Mouse (Mus musculus): ENCODE measurements at regions not wholly inside any gene's neighbourhood (a gene's known extent, or its start where the extent isn't known, plus 50 kb on each side); places are given as distances from the start of the nearest gene placed in this dataset.

DNA sequence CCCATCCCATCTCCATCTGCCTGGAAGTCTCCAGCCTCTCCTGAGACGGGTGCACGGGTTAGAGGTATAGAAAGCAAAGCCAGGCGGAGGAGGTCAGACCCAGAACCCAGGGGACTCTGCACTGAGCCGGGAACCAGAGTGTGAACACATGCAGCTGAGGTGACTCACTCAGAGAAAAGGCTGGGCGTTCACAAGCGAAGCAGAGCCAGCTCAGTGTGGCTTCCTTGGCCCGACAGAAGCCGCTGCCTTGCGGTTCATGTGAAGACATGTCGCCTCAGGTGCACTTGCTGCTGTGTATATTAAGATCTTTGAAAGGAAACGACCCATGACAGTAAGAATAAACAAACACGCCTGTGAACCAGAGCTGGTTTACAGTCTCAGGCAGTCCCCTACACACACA, 163.6 kb downstream of the Bmp7 start:
- DNase-seq (ENCODE audit: low spot score in 2 of 2), result no peak

GRCm38 (mm10) chr2:172777774-172778173, 162.3 kb downstream of the Bmp7 start:
- DNase-seq (ENCODE audit: low spot score in 2 of 2), result no peak

GRCm38 (mm10) chr2:172779096-172779495, 161.0 kb downstream of the Bmp7 start:
- no peak for DNase-seq (ENCODE audit: low spot score in 2 of 2)

DNA sequence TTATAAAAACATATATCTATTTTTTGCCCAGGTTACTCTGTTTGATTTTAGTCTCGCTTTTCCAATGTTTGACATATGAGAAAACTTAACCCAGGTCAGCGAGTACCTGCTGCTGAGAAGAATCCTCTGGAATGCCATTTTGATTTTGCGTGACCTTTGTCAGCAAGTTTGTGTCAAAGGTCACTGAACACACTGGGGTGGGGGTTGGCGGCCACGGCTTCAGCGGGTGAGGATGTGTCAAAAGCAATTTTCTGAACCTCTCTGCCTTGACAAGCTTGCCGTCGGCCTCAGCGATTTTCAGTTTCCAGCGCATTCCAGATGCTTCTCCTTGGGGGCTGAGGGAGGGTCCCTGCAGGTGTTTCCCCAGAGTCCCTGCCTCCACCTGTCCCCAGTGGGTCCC, 157.4 kb downstream of the Bmp7 start:
- DNase-seq (ENCODE audit: low spot score in 2 of 2), result no peak

DNA sequence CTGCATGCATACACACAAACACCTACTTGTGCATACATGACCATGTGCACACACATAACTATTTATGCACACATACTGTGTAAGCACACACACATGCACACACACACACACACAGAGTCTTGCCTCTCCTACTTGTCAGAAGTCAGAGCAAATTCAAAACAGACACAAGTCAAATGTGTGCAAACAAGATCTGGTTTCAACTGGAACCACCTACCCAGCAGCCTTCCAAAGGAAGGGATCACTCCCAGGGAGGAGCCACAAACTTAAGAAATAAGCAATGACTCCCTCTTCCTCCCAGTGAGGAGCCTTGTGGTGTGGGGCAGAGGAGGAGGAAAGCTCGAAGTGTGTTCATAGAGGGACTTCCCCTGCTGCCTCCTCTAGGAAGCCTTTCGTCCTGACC, 153.8 kb downstream of the Bmp7 start:
- no peak for DNase-seq (ENCODE audit: low spot score in 2 of 2)

DNA sequence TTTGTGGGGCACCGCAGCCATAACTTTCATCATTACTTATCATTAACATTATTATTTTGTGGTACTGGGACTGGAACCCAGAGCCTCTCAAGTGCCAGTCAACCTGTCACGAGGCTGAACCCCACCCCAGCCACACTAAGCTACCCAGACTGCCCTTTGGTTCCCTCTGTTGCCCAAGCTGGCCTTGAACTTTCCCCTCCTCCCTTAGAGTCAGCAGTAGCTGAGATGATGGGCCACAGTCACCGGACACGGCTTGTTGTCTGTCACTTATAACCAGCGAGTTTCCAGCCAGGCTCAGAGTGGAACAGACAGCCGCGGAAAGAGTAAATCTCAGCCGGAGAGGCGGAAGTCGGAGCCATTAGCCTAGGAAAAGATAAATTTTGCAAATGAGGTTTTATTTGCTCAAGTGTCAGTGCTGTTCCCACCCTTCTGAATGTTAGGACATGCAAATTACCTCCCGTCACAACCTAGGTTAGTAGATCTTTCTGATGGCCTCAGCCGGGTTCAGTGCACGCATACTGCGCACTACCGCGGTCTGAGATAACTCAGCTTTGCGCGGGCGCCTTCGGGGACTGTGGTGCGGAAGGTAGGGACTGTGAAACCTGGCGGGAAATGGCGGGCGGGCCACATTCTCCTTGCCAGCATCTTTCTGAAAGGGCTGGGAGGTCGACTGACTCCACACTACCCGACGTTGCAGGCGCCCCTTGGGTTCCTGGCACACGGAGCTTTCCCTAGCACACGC, 152.7 kb downstream of the Bmp7 start:
- no peak for DNase-seq (ENCODE audit: low spot score in 2 of 2)

DNA sequence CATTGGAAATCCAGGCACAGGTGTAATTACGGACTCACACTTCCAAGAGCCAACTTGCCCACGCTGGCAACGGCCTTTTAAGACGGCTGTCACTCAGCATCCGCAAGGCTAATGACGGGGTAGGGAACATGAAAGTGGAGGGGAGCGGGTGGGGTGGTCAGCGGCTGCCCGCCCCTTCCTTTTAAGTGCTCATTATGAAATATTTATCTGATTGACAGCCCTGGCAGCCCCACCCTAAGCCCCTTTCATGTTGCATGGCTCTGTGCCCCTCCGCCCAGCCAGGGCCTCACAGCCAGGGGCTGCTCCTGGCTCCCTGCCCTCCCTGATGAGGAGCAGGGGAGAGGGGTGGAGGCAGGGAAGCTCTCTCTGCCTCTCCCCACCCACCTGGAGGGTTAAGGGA, 150.9 kb downstream of the Bmp7 start:
- no peak for DNase-seq (ENCODE audit: low spot score in 2 of 2)

DNA sequence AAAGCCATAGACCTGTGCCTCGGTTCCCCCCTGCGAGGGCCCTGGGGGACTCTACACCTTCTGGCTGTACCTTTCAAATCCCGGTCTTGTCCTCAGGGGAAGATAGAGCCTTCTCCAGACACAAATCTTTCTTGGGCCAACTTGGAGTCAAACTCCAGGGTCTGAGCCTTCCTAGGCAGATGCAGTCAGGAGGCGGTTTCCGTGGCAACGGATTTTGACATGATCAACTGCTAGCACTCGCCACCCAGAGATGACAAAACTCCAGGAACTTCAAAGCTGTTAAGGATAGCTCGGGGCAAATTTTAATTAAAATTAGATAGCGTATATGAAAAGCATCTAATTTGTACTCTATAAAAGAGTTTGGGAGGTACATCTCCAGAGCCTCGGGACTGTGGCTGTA, 147.6 kb downstream of the Bmp7 start:
- DNase-seq (ENCODE audit: low spot score in 2 of 2), result no peak

GRCm38 (mm10) chr2:172793991-172794390, 146.1 kb downstream of the Bmp7 start:
- DNase-seq (ENCODE audit: low spot score in 2 of 2), result no peak

- no peak for DNase-seq (ENCODE audit: low spot score in 2 of 2)
Observed at GRCm38 (mm10) chr2:172794771-172795170, 145.3 kb downstream of the Bmp7 start.

- no peak for DNase-seq (ENCODE audit: low spot score in 2 of 2)
Observed at GRCm38 (mm10) chr2:172796104-172796503, 144.0 kb downstream of the Bmp7 start.

- no peak for DNase-seq (ENCODE audit: low spot score in 2 of 2)
Observed at GRCm38 (mm10) chr2:172796955-172797354, 143.2 kb downstream of the Bmp7 start.

DNA sequence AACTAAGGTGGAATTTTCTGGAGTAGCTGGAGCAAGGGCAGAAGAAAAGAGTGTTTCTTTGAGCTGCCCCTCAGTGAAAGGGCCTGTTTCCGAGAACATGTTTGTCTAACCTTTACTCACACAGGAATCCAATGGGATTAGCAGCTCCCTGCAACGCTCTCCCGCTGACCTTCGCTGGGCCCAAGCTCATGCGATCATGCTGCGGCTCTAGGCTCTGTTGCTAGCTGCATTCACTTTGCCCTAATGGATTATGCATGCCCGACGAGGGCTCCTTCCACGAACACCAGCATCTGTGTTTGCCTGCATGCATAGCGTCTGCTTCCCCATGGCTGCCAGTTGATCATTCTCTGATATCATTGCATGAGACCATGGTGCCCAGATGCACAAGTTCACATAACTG, 140.2 kb downstream of the Bmp7 start:
- no peak for DNase-seq (ENCODE audit: low spot score in 2 of 2)

DNA sequence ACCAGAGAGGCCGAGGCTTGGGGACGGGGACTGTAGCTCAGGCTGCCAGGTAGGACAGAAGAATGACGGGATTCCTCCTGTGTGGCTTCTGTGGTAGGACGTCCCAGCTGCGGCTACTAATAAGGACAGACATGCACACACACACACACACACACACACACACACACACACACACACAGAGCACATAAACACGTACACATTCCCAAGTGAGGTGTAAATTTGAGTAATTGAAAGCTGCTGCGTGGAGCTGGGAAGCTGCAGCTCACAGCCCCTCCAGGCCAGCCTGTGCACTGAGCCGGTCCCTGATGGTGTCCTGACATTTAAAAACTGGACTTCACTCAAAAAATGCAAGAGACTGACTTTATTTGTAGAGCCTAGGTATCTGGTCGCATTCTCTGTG, 139.3 kb downstream of the Bmp7 start:
- DNase-seq (ENCODE audit: low spot score in 2 of 2), result no peak

GRCm38 (mm10) chr2:172801804-172802203, 138.3 kb downstream of the Bmp7 start:
- no peak for DNase-seq (ENCODE audit: low spot score in 2 of 2)

GRCm38 (mm10) chr2:172807446-172807845, 132.7 kb downstream of the Bmp7 start:
- DNase-seq (ENCODE audit: low spot score in 2 of 2), result no peak

GRCm38 (mm10) chr2:172809306-172809705, 130.8 kb downstream of the Bmp7 start:
- no peak for DNase-seq (ENCODE audit: low spot score in 2 of 2)

- no peak for DNase-seq (ENCODE audit: low spot score in 2 of 2)
Observed at GRCm38 (mm10) chr2:172813319-172813718, 126.8 kb downstream of the Bmp7 start.

- no peak for DNase-seq (ENCODE audit: low spot score in 2 of 2)
Observed at GRCm38 (mm10) chr2:172813906-172814305, 126.2 kb downstream of the Bmp7 start.

DNA sequence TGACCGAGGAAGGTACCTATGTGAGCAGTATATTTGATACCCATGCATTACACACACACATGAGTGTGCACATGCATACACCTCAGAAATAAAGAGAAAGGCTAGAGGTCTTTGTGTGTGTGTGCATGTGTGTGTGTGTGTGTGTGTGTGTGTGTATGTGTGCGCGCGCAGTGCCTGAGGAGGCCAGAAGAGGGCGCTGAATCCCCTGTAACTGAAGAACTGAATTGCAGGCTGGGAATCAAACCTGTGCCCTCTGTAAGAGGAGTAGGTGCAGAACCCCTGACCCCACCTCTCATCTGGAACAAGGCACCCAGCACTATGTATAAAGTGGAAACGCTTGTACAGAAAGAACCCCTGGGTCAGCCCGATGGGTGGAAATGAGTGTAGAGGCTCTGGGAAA, 125.0 kb downstream of the Bmp7 start:
- DNase-seq (ENCODE audit: low spot score in 2 of 2), result no peak

- DNase-seq (ENCODE audit: low spot score in 2 of 2), result no peak
Observed at GRCm38 (mm10) chr2:172817058-172817745, 122.9 kb downstream of the Bmp7 start.
